Mouse (Mus musculus) kidney, postnatal 36 days (tissue): Measurements from ENCODE around the gene Ceacam12.
"Not testable (repeated sequence)": the region's sequence is repeated elsewhere in the genome, so short reads cannot be mapped to it uniquely, and the experiment has no call there.

ENCODE experiments used
- DNase-seq, 2 experiments: peaks; one replicate each; pipeline ENCODE4 v3.0.0; 2021 to 2022; ENCODE audit warnings: mixed read lengths in 2 of 2

Gene Ceacam12

DNA sequence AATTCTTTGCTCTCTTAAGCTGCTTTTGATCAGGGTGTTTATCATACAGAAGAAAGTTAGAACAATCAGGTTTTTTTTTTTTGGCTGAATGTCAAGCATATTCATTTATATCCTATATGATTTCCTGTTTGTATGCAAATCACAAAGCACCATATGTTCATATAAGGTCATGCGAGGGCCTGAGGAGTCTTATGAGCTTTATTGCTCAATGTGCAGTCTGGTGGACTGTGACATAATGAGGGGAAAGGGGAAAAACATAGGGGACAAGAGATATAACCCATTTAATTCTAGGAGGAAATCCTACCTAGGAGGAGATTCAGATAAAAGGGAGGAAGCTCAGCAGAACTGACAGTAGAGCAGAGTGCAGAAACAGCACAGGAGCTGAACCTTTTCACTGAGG, at the start of gene Ceacam12:
TSS of gene Ceacam12 (plus strand) at position 301 of the 400 bp plus-strand sequence.
- no peak for DNase-seq

GRCm38 (mm10) chr7:18073821-18074220, 8.1 kb downstream of the Ceacam12 start:
- not testable (repeated sequence) for DNase-seq

DNA sequence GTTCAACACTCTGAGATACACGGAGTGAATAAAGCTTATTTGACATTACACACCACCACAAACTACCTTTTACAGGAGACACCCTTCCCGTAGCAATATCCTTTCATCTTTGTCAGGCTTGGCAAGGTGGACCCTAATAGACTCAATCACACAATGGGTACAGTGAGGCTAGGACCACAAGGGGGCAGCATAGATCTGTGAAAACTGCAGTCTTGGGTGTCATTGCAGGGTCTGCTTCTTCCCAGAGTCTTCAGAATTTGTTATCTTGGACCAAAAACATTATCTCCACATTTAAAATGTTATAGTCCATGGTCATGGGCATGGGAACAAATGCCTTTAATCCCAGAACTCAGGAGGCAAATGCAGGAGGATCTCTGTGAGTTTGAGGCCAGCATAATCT, 35.1 kb downstream of the Ceacam12 start:
- no peak for DNase-seq
